Mouse (Mus musculus): Measurements from ENCODE around the gene Rptor. TPM values are rescaled to one million over a fixed set of nuclear protein-coding genes. Genes with fewer than 3 reads are reported as not detected.

Rptor gene
- polyA plus RNA-seq, 1 experiment from 2014 or later, result 9.8 TPM

DNA sequence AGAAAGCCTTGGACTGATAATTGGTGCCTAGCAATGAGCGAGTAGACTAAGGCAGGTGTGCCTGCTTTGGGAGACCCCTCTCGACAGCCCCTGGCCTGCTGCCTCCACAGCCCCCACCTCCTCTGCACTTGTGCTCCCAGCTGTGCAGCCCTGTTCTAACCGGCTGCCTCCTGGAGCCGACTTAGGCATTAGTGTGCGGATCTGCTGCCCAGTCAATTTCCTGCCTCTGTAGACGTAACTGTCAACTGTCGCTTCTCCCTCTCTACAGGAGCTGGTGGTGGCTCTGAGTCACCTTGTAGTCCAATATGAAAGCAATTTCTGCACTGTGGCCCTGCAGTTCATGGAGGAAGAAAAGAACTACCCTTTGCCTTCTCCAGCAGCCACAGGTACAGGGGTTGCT lies 253.3 kb downstream of the Rptor start:
- H3K9ac ChIP-seq (ENCODE audit: low read depth, low read length), result no peak overlapping the region
- ATAC-seq (replicated peaks; ENCODE audit: insufficient number of reproducible peaks, low FRiP score, low TSS enrichment), result no peak
- H3K27ac ChIP-seq (ENCODE audit: low read depth, low read length), result no peak overlapping the region
- H3K4me2 ChIP-seq, result no peak overlapping the region
- H3K4me1 ChIP-seq (ENCODE audit: control insufficient read depth, insufficient read depth, low read length), result peaks cover 8% of the 10 kb centered on the region; the same call in 1 of the 2 replicates
- H3K36me3 ChIP-seq (ENCODE audit: control insufficient read depth, insufficient read depth, low read length), result peaks cover 20% of the 10 kb centered on the region
- H3K4me3 ChIP-seq (ENCODE audit: low read depth, low read length), result no peak overlapping the region
- no peaks in the 10 kb centered on the region for H3K9me3 ChIP-seq (replicated peaks; ENCODE audit: control insufficient read depth, low read length)
- WGBS (ENCODE audit: insufficient replicate concordance), result 72% methylated on average over 7 of the region's 7 CpGs
- H3K27me3 ChIP-seq (ENCODE audit: control insufficient read depth, insufficient read depth, low read length), result no peaks in the 10 kb centered on the region

GRCm38 (mm10) chr11:119862523-119863299 lies 260.0 kb downstream of the Rptor start:
- peaks cover 10% of the 10 kb centered on the region for H3K36me3 ChIP-seq (ENCODE audit: control insufficient read depth, insufficient read depth, low read length)
- H3K27me3 ChIP-seq (ENCODE audit: control insufficient read depth, insufficient read depth, low read length), result no peaks in the 10 kb centered on the region
- no peak overlapping the region for H3K4me2 ChIP-seq
- H3K4me3 ChIP-seq (ENCODE audit: low read depth, low read length), result no peak overlapping the region
- no peak overlapping the region for H3K27ac ChIP-seq (ENCODE audit: low read depth, low read length)
- no peaks in the 10 kb centered on the region for H3K9me3 ChIP-seq (replicated peaks; ENCODE audit: control insufficient read depth, low read length)
- H3K9ac ChIP-seq (ENCODE audit: low read depth, low read length), result 0 out of 2 replicates have a peak overlapping the region, but pooled peaks have one; percentile 22
- 91% methylated on average over 8 of the region's 8 CpGs for WGBS (ENCODE audit: insufficient replicate concordance)
- ATAC-seq (replicated peaks; ENCODE audit: insufficient number of reproducible peaks, low FRiP score, low TSS enrichment), result no peak
- H3K4me1 ChIP-seq (ENCODE audit: control insufficient read depth, insufficient read depth, low read length), result peaks cover 4% of the 10 kb centered on the region; the same call in 1 of the 2 replicates

DNA sequence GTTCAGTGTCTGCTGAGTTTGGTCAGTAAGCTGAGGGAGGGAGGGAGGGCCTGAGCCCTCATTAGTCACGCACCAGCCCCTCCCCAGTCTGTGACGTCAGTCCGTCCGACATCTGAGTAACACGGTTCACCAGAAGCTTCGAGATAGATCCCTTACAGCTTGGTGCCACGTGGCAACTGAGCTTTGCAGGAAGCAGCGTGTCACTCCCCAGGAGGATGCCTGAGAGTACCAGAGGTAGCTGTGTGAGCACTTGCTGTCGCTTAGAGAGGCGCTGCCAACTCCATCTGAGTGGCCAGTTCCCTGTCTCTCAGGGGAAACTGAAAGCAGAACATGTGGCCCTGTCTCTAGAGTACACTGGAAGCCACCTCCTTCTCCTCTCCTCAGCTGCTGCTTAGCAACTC lies 260.7 kb downstream of the Rptor start:
- no peaks in the 10 kb centered on the region for H3K9me3 ChIP-seq (replicated peaks; ENCODE audit: control insufficient read depth, low read length)
- no peak overlapping the region for H3K4me2 ChIP-seq
- peaks cover 4% of the 10 kb centered on the region; the same call in 1 of the 2 replicates for H3K4me1 ChIP-seq (ENCODE audit: control insufficient read depth, insufficient read depth, low read length)
- WGBS (ENCODE audit: insufficient replicate concordance), result 41% methylated on average over 10 of the region's 10 CpGs
- peaks cover 3% of the 10 kb centered on the region for H3K36me3 ChIP-seq (ENCODE audit: control insufficient read depth, insufficient read depth, low read length)
- H3K9ac ChIP-seq (ENCODE audit: low read depth, low read length), result no peak overlapping the region
- no peaks in the 10 kb centered on the region for H3K27me3 ChIP-seq (ENCODE audit: control insufficient read depth, insufficient read depth, low read length)
- H3K4me3 ChIP-seq (ENCODE audit: low read depth, low read length), result no peak overlapping the region
- H3K27ac ChIP-seq (ENCODE audit: low read depth, low read length), result no peak overlapping the region
- ATAC-seq (replicated peaks; ENCODE audit: insufficient number of reproducible peaks, low FRiP score, low TSS enrichment), result no peak

GRCm38 (mm10) chr11:119866837-119867236 lies 264.1 kb downstream of the Rptor start:
- Histone ChIP-seq H3K4me1 (ENCODE audit: control insufficient read depth, insufficient read depth, low read length) (peaks cover 4% of the 10 kb centered on the region; the same call in 1 of the 2 replicates), H3K9me3 (replicated peaks; ENCODE audit: control insufficient read depth, low read length) (no peaks in the 10 kb centered on the region), H3K4me2 (no peak overlapping the region), H3K36me3 (ENCODE audit: control insufficient read depth, insufficient read depth, low read length) (peaks cover 6% of the 10 kb centered on the region; the same call in 1 of the 2 replicates), H3K4me3 (ENCODE audit: low read depth, low read length) (no peak overlapping the region), H3K27me3 (ENCODE audit: control insufficient read depth, insufficient read depth, low read length) (no peaks in the 10 kb centered on the region), H3K27ac (ENCODE audit: low read depth, low read length) (no peak overlapping the region), H3K9ac (ENCODE audit: low read depth, low read length) (no peak overlapping the region)
- 85% methylated on average over 6 of the region's 6 CpGs for WGBS (ENCODE audit: insufficient replicate concordance)
- no peak for ATAC-seq (replicated peaks; ENCODE audit: insufficient number of reproducible peaks, low FRiP score, low TSS enrichment)

- WGBS (ENCODE audit: insufficient replicate concordance), result 83% methylated on average over 3 of the region's 3 CpGs
- Histone ChIP-seq H3K9ac (ENCODE audit: low read depth, low read length) (no peak overlapping the region), H3K27ac (ENCODE audit: low read depth, low read length) (no peak overlapping the region), H3K36me3 (ENCODE audit: control insufficient read depth, insufficient read depth, low read length) (peaks cover 11% of the 10 kb centered on the region; the same call in 1 of the 2 replicates), H3K27me3 (ENCODE audit: control insufficient read depth, insufficient read depth, low read length) (no peaks in the 10 kb centered on the region), H3K4me2 (no peak overlapping the region), H3K4me3 (ENCODE audit: low read depth, low read length) (no peak overlapping the region), H3K4me1 (ENCODE audit: control insufficient read depth, insufficient read depth, low read length) (peaks cover 4% of the 10 kb centered on the region; the same call in 1 of the 2 replicates), H3K9me3 (replicated peaks; ENCODE audit: control insufficient read depth, low read length) (no peaks in the 10 kb centered on the region)
- no peak for ATAC-seq (replicated peaks; ENCODE audit: insufficient number of reproducible peaks, low FRiP score, low TSS enrichment)
Observed at GRCm38 (mm10) chr11:119868138-119868537, 265.4 kb downstream of the Rptor start.

GRCm38 (mm10) chr11:119868556-119868955 lies 265.9 kb downstream of the Rptor start:
- H3K9me3 ChIP-seq (replicated peaks; ENCODE audit: control insufficient read depth, low read length), result no peaks in the 10 kb centered on the region
- H3K4me2 ChIP-seq, result no peak overlapping the region
- peaks cover 12% of the 10 kb centered on the region for H3K36me3 ChIP-seq (ENCODE audit: control insufficient read depth, insufficient read depth, low read length)
- 82% methylated on average over 4 of the region's 4 CpGs for WGBS (ENCODE audit: insufficient replicate concordance)
- no peaks in the 10 kb centered on the region for H3K4me1 ChIP-seq (ENCODE audit: control insufficient read depth, insufficient read depth, low read length)
- no peak overlapping the region for H3K9ac ChIP-seq (ENCODE audit: low read depth, low read length)
- no peak overlapping the region for H3K4me3 ChIP-seq (ENCODE audit: low read depth, low read length)
- no peak overlapping the region for H3K27ac ChIP-seq (ENCODE audit: low read depth, low read length)
- no peak for ATAC-seq (replicated peaks; ENCODE audit: insufficient number of reproducible peaks, low FRiP score, low TSS enrichment)
- H3K27me3 ChIP-seq (ENCODE audit: control insufficient read depth, insufficient read depth, low read length), result no peaks in the 10 kb centered on the region

DNA sequence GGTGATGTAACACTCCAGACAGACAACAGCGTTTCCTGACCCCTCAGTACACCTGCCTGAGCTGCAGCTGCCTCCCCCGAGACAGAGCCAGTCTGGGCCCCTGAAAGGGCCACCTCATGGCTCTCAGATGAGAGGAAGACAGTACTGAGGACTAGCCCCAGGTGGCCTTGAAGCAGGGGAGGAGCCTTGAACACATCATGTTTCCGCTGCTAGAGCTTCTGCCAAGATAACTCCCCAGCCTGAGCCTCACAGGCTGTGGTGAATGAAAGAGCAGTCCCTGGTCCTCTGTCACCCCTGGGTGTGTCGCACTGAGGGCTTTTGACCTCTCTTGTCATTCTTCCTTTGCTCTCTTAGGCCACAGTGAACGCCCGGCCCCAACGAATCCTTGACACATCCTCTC lies 268.4 kb downstream of the Rptor start:
- H3K4me1 ChIP-seq (ENCODE audit: control insufficient read depth, insufficient read depth, low read length), result no peaks in the 10 kb centered on the region
- no peaks in the 10 kb centered on the region for H3K27me3 ChIP-seq (ENCODE audit: control insufficient read depth, insufficient read depth, low read length)
- peaks cover 17% of the 10 kb centered on the region for H3K36me3 ChIP-seq (ENCODE audit: control insufficient read depth, insufficient read depth, low read length)
- H3K4me2 ChIP-seq, result no peak overlapping the region
- H3K27ac ChIP-seq (ENCODE audit: low read depth, low read length), result no peak overlapping the region
- no peak for ATAC-seq (replicated peaks; ENCODE audit: insufficient number of reproducible peaks, low FRiP score, low TSS enrichment)
- H3K4me3 ChIP-seq (ENCODE audit: low read depth, low read length), result no peak overlapping the region
- H3K9me3 ChIP-seq (replicated peaks; ENCODE audit: control insufficient read depth, low read length), result no peaks in the 10 kb centered on the region
- H3K9ac ChIP-seq (ENCODE audit: low read depth, low read length), result no peak overlapping the region
- WGBS (ENCODE audit: insufficient replicate concordance), result 81% methylated on average over 7 of the region's 7 CpGs

DNA sequence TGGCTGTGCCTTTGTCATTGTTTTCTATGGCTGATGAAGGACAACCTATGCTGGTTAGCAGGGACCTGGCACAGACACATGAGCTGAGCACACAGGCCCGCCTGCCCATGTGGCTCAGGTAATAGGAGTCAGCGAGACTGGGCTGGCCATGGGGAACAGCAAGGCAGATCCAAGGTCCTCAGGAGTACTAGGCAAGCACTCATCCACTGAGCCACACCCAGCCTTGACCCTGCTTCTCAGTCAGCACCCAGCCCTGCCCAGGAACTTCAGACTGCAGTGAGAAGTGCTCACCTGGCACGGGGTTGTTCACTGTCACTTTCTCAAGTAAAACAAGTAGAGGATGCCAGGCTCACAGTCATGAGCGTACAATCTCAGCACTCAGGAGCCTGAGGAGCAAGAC lies 270.9 kb downstream of the Rptor start:
- no peak overlapping the region for H3K27ac ChIP-seq (ENCODE audit: low read depth, low read length)
- no peaks in the 10 kb centered on the region for H3K4me1 ChIP-seq (ENCODE audit: control insufficient read depth, insufficient read depth, low read length)
- no peaks in the 10 kb centered on the region for H3K27me3 ChIP-seq (ENCODE audit: control insufficient read depth, insufficient read depth, low read length)
- ATAC-seq (replicated peaks; ENCODE audit: insufficient number of reproducible peaks, low FRiP score, low TSS enrichment), result no peak
- H3K4me2 ChIP-seq, result no peak overlapping the region
- 90% methylated on average over 4 of the region's 4 CpGs for WGBS (ENCODE audit: insufficient replicate concordance)
- H3K4me3 ChIP-seq (ENCODE audit: low read depth, low read length), result no peak overlapping the region
- H3K9me3 ChIP-seq (replicated peaks; ENCODE audit: control insufficient read depth, low read length), result no peaks in the 10 kb centered on the region
- H3K36me3 ChIP-seq (ENCODE audit: control insufficient read depth, insufficient read depth, low read length), result peaks cover 14% of the 10 kb centered on the region
- H3K9ac ChIP-seq (ENCODE audit: low read depth, low read length), result no peak overlapping the region

DNA sequence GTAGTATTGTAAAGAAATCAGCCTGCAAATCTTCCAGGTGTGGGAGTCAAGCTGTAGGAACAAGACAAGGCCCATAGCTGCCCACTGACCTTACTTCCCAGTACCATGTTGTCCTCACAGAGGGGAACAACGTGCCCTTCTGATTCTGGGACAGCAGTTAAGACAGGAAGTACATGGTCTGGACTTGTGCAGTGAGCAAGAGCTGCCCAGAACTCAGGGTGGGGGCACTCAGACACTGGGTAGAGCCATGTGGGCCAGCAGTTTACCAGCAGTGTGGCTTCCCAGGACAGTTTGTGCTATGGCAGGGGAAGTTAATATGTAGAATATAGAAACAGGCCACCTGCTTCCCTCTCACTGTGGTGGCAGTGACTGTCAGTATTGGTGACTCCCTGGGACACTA lies 272.1 kb downstream of the Rptor start:
- Histone ChIP-seq H3K4me1 (ENCODE audit: control insufficient read depth, insufficient read depth, low read length) (no peaks in the 10 kb centered on the region), H3K4me2 (no peak overlapping the region), H3K36me3 (ENCODE audit: control insufficient read depth, insufficient read depth, low read length) (peaks cover 16% of the 10 kb centered on the region), H3K27ac (ENCODE audit: low read depth, low read length) (no peak overlapping the region), H3K4me3 (ENCODE audit: low read depth, low read length) (no peak overlapping the region), H3K9ac (ENCODE audit: low read depth, low read length) (no peak overlapping the region), H3K27me3 (ENCODE audit: control insufficient read depth, insufficient read depth, low read length) (no peaks in the 10 kb centered on the region), H3K9me3 (replicated peaks; ENCODE audit: control insufficient read depth, low read length) (no peaks in the 10 kb centered on the region)
- ATAC-seq (replicated peaks; ENCODE audit: insufficient number of reproducible peaks, low FRiP score, low TSS enrichment), result no peak
- WGBS (ENCODE audit: insufficient replicate concordance), result 69% methylated on average over 1 of the region's 1 CpGs
